In genomic region chr2:68884573-68884972, GRCm38 (mm10) we compare ENCODE assay signal across 13 mouse cellular contexts. TPM values are rescaled to one million over a fixed set of nuclear protein-coding genes. Genes with fewer than 3 reads are reported as not detected.
DNase-seq lines count a peak whose midpoint lies in the region; ATAC-seq and TF ChIP-seq lines count a peak whose summit lies in the region.
"Had no signal": no experiment of that assay in that cellular context is flagged by ENCODE, and none has a peak within 500 bp of the region (broad histone marks: within the 10 kb centered on the region; RNA-seq: fewer than 3 reads in every experiment).

No protein-coding gene starts in this region.

- peak; percentile 62 for ATAC-seq in midbrain, embryonic 15.5 days (replicated peaks)
- no peak for ATAC-seq in liver, embryonic 11.5 days (replicated peaks; ENCODE audit: low FRiP score)

- no peaks in the 10 kb centered on the region for H3K36me3 ChIP-seq in midbrain, embryonic 15.5 days (replicated peaks)
- H3K36me3 ChIP-seq in liver, embryonic 11.5 days (ENCODE audit: control insufficient read depth, insufficient read depth, low read length), result no peaks in the 10 kb centered on the region
- H3K36me3 ChIP-seq: hindbrain, embryonic 15.5 days had no signal

- intact Hi-C loops in gastrocnemius, adult 2 months (cut with DNase I), result no loop called here
- intact Hi-C loops in gastrocnemius, postnatal 36 days (cut with DNase I), result no loop called here

- no peak overlapping the region for H3K9ac ChIP-seq in midbrain, embryonic 15.5 days
- no peak overlapping the region for H3K9ac ChIP-seq in liver, embryonic 11.5 days (ENCODE audit: low read depth, low read length)
- H3K9ac ChIP-seq: hindbrain, embryonic 15.5 days; liver, embryonic 14.5 days had no signal

- no peak overlapping the region for H3K4me3 ChIP-seq in gastrocnemius, adult 2 months
- H3K4me3 ChIP-seq in midbrain, embryonic 15.5 days, result no peak overlapping the region
- no peak overlapping the region for H3K4me3 ChIP-seq in liver, embryonic 11.5 days (ENCODE audit: low read depth, low read length)
- H3K4me3 ChIP-seq: hindbrain, embryonic 15.5 days had no signal

- no peaks in the 10 kb centered on the region for H3K9me3 ChIP-seq in midbrain, embryonic 15.5 days
- H3K9me3 ChIP-seq in liver, embryonic 11.5 days (ENCODE audit: control insufficient read depth, low read length), result no peaks in the 10 kb centered on the region
- H3K9me3 ChIP-seq: hindbrain, embryonic 15.5 days had no signal

- no peak for DNase-seq in gastrocnemius, adult 2 months
- no peak for DNase-seq in gastrocnemius, postnatal 36 days
- DNase-seq in 3T3-L1 (ENCODE audit: low read depth, low spot score), result peak; percentile 43
- peak; percentile 57 to 77 for DNase-seq in frontal cortex, postnatal 36 days (ENCODE audit: low spot score in 2 of 2)
- DNase-seq in thymus, postnatal 4 days, result no peak
- DNase-seq in liver, embryonic 11.5 days (ENCODE audit: low spot score), result no peak
- no peak for DNase-seq in adrenal gland, postnatal 14 days
- DNase-seq: kidney, adult 8-10 months; thymus, adult 18-20 months had no signal

- TF ChIP-seq CTCF in gastrocnemius, adult 2 months (IDR thresholded peaks at IDR 0.05), result no peak

- no peaks in the 10 kb centered on the region for H3K27me3 ChIP-seq in midbrain, embryonic 15.5 days (replicated peaks)
- H3K27me3 ChIP-seq in liver, embryonic 11.5 days (replicated peaks; ENCODE audit: control insufficient read depth, insufficient read depth, low read length), result no peaks in the 10 kb centered on the region
- H3K27me3 ChIP-seq: hindbrain, embryonic 15.5 days had no signal

- H3K4me2 ChIP-seq in midbrain, embryonic 15.5 days, result no peak overlapping the region
- no peak overlapping the region for H3K4me2 ChIP-seq in liver, embryonic 11.5 days
- H3K4me2 ChIP-seq: hindbrain, embryonic 15.5 days had no signal

- WGBS in midbrain, embryonic 15.5 days, result 59% methylated on average over 7 of the region's 7 CpGs
- 77% methylated on average over 7 of the region's 7 CpGs for WGBS in liver, embryonic 11.5 days

- H3K27ac ChIP-seq in gastrocnemius, adult 2 months, result peak overlapping the region; percentile 63; the same call in 1 of the 2 replicates
- no peak overlapping the region for H3K27ac ChIP-seq in midbrain, embryonic 15.5 days
- H3K27ac ChIP-seq in liver, embryonic 11.5 days (ENCODE audit: low read depth, low read length), result no peak overlapping the region
- H3K27ac ChIP-seq: hindbrain, embryonic 15.5 days; liver, embryonic 14.5 days; macrophage had no signal

- no peaks in the 10 kb centered on the region for H3K4me1 ChIP-seq in midbrain, embryonic 15.5 days
- H3K4me1 ChIP-seq in liver, embryonic 11.5 days (replicated peaks; ENCODE audit: control insufficient read depth, insufficient read depth, low read length), result peaks cover 10% of the 10 kb centered on the region; the same call in 1 of the 2 replicates

RNA-seq across cellular contexts. Expression of gene Cers6, which starts 23.3 kb away (rescaled TPM):
- total RNA-seq in gastrocnemius, adult 2 months (2021), result 1 to 10 TPM in 1 of 2 experiments, under 1 TPM in 1; 0.59 to 1.6 TPM
- 1 to 10 TPM; 1.6 TPM for total RNA-seq in gastrocnemius, postnatal 36 days (2021)
- polyA plus RNA-seq in midbrain, embryonic 15.5 days (2015; fragmentation: Nextera tagmentation; extraction: Ambion mirVana), result 62.4 and 70.7 TPM in 2 replicates
- 14.9 and 17.6 TPM in 2 replicates for polyA plus RNA-seq in liver, embryonic 11.5 days (2014; fragmentation: Nextera tagmentation; extraction: Ambion mirVana)
- 8.4 and 8.5 TPM in 2 replicates for total RNA-seq in adrenal gland, postnatal 14 days (2021)

Comparison
In these comparisons a context has a peak if more than half of its experiments do, and no peak if none do; other contexts are left out.
1. DNase-seq: peak in 3T3-L1 (single experiment) and frontal cortex, postnatal 36 days (2 of 2); none in gastrocnemius, adult 2 months (single experiment), gastrocnemius, postnatal 36 days (0 of 2), thymus, postnatal 4 days (single experiment), liver, embryonic 11.5 days (single experiment) and adrenal gland, postnatal 14 days (single experiment).